Mouse (Mus musculus) ES-E14 (cell line): ENCODE data around the gene Ccdc107.

Source experiments
- CHD2 ChIP-seq: IDR thresholded peaks from 2 replicates; pipeline ENCODE4 v1.6.1; 2014; ENCODE audit warnings: mild to moderate bottlenecking, low read depth, low read length, inconsistent platforms
- HCFC1 ChIP-seq: IDR thresholded peaks from 2 replicates; pipeline ENCODE4 v1.6.1; 2012; ENCODE audit warnings: low read length, inconsistent platforms, borderline replicate concordance; ENCODE audit not compliant: insufficient read depth
- ZC3H11A ChIP-seq: IDR thresholded peaks from 2 replicates; pipeline ENCODE4 v1.6.1; 2012; ENCODE audit warnings: low read depth, mild to moderate bottlenecking, inconsistent platforms, low read length, borderline replicate concordance

GRCm38 (mm10) chr4:43511675-43512454 lies 19.2 kb downstream of the Ccdc107 start:
- TF ChIP-seq HCFC1 (no peak), CHD2 (no peak), ZC3H11A (no peak)
